Mouse (Mus musculus) mammary gland, adult 2 months (tissue): ENCODE data around the gene Usp29. TPM values are rescaled to one million over a fixed set of nuclear protein-coding genes. Genes with fewer than 3 reads are reported as not detected.

Experiments
- polyA plus RNA-seq: library from polyadenylated mRNA; depleted of rRNA; stranded (reverse); fragments of >200 nt; gene quantifications from 2 replicates; pipeline ENCODE4 v1.2.3, GENCODE M21; 2012; ENCODE audit warnings: low replicate concordance; rRNA removed

The Usp29 gene
- polyA plus RNA-seq, result 0.13 and 0.23 TPM in 2 replicates

GRCm38 (mm10) chr7:6730241-6730640 lies at the start of gene Usp29, which contains the start of gene Peg3:
TSS of gene Usp29 (plus strand) at chr7:6730578.
TSS of gene Peg3 (minus strand) at chr7:6730431.

GRCm38 (mm10) chr7:6696241-6697045 lies 33.9 kb upstream of the Usp29 start, which contains the start of gene Zim1:
TSS of gene Zim1 (minus strand) at chr7:6696450.

GRCm38 (mm10) chr7:6995251-6995650 lies 264.9 kb downstream of the Usp29 start, which contains the start of gene Aurkc:
TSS of gene Aurkc (plus strand) at chr7:6995300.

Other genes with a start within 250 kb of the Usp29 start
- not detected in 2 replicates for gene Olfr5, start 243.6 kb upstream of the Usp29 start, polyA plus RNA-seq
- gene Olfr1347, start 230.8 kb upstream of the Usp29 start, polyA plus RNA-seq, result not detected in 2 replicates
- gene Olfr1348, start 221.8 kb upstream of the Usp29 start, polyA plus RNA-seq, result not detected in 2 replicates
- gene Olfr1349, start 207.6 kb upstream of the Usp29 start, polyA plus RNA-seq, result not detected in 2 replicates
- not detected in 2 replicates for gene Olfr1350, start 165.7 kb upstream of the Usp29 start, polyA plus RNA-seq
- 1.8 and 5.4 TPM in 2 replicates for gene Zim1, start 34.1 kb upstream of the Usp29 start, polyA plus RNA-seq
- 7.1 and 18.8 TPM in 2 replicates for gene Peg3, start 147 bp upstream of the Usp29 start, polyA plus RNA-seq